Mouse (Mus musculus): ENCODE measurements at regions not wholly inside any gene's neighbourhood (a gene's known extent, or its start where the extent isn't known, plus 50 kb on each side); places are given as distances from the start of the nearest gene placed in this dataset.

GRCm38 (mm10) chr8:126872133-126872532 is 73.5 kb downstream of the Tomm20 start:
- TF ChIP-seq TAL1 (IDR thresholded peaks at IDR 0.05; ENCODE audit: low read length) (no peak), GATA1 (IDR thresholded peaks at IDR 0.05; ENCODE audit: low read length) (no peak)
